ENCODE assay signal across 8 mouse cellular contexts in the genomic region with DNA sequence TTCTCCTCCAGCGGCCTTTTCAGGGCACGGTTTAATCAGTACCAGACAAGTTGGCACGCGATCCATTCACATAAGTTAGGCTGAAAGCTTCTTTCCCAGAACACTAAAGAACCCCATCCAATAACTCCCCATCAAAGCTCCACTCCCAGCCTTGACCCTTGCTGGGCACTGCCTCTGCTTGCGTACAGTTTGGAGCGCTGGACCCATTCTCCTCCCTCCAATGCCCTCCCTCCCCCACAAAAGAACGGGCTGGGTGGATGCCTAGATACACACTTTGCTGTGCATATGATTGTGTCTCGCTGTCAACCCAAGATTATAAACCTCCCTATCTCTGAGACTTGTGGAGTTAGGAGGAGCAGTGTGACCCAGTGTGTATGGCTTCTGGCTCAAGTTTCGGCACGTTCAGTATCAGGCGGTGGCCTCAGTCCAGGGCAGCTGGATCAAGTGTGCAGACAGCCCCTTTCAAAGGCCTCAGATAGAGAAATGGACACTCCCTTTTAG.
DNase-seq lines count a peak whose midpoint lies in the region; ATAC-seq lines count a peak whose summit lies in the region.

No protein-coding gene starts in this region.

- no peaks in the 10 kb centered on the region for H3K9me3 ChIP-seq in limb, embryonic 15.5 days
- no peaks in the 10 kb centered on the region for H3K9me3 ChIP-seq in stomach, embryonic 15.5 days

- no peaks in the 10 kb centered on the region for H3K27me3 ChIP-seq in limb, embryonic 15.5 days
- no peaks in the 10 kb centered on the region for H3K27me3 ChIP-seq in stomach, embryonic 15.5 days (replicated peaks)

- H3K4me3 ChIP-seq in limb, embryonic 15.5 days = no peak overlapping the region
- H3K4me3 ChIP-seq in stomach, embryonic 15.5 days (replicated peaks) = no peak overlapping the region

- no peak overlapping the region for H3K9ac ChIP-seq in limb, embryonic 15.5 days
- no peak overlapping the region for H3K9ac ChIP-seq in stomach, embryonic 15.5 days

- DNase-seq in cerebellum, adult 9-11 months = peak; percentile 2
- no peak for DNase-seq in cerebellum, postnatal 36 days
- DNase-seq in NIH3T3 (ENCODE audit: low read depth) = peak; percentile 57
- DNase-seq in heart, adult 8-10 months (ENCODE audit: low spot score) = peak; percentile 62
- DNase-seq in layer of hippocampus, postnatal 25 days (ENCODE audit: extremely low spot score in 1 of 2, low spot score in 1 of 2) = no peak
- DNase-seq in cerebellum, adult 8-10 months = no peak

- H3K4me1 ChIP-seq in limb, embryonic 15.5 days = peaks cover 47% of the 10 kb centered on the region
- peaks cover 19% of the 10 kb centered on the region for H3K4me1 ChIP-seq in stomach, embryonic 15.5 days

- peak; percentile 40; the same call in 1 of the 2 replicates for ATAC-seq in limb, embryonic 15.5 days (ENCODE audit: insufficient number of reproducible peaks, low FRiP score, low TSS enrichment, low read depth)
- peak; percentile 48 for ATAC-seq in stomach, embryonic 15.5 days (ENCODE audit: insufficient read depth, low FRiP score, low read depth)

- peak overlapping the region; percentile 7; the same call in 1 of the 2 replicates for H3K4me2 ChIP-seq in limb, embryonic 15.5 days
- H3K4me2 ChIP-seq in stomach, embryonic 15.5 days = no peak overlapping the region

- 26% methylated on average over 11 of the region's 11 CpGs for WGBS in limb, embryonic 15.5 days
- 45% methylated on average over 11 of the region's 11 CpGs for WGBS in stomach, embryonic 15.5 days

- peaks cover 30% of the 10 kb centered on the region for H3K36me3 ChIP-seq in limb, embryonic 15.5 days
- H3K36me3 ChIP-seq in stomach, embryonic 15.5 days = no peaks in the 10 kb centered on the region

- H3K27ac ChIP-seq in limb, embryonic 15.5 days = peak overlapping the region; percentile 90
- H3K27ac ChIP-seq in stomach, embryonic 15.5 days = peak overlapping the region; percentile 85

Comparison
In these comparisons a context has a peak if more than half of its experiments do, and no peak if none do; other contexts are left out.
1. DNase-seq: peak in cerebellum, adult 9-11 months (single experiment), NIH3T3 (single experiment) and heart, adult 8-10 months (single experiment); none in cerebellum, postnatal 36 days (0 of 2), layer of hippocampus, postnatal 25 days (0 of 2) and cerebellum, adult 8-10 months (single experiment).